Mouse (Mus musculus) spleen, postnatal 10 days (tissue): ENCODE results near the gene Slc3a2.

Experiments used
- DNase-seq, 2 experiments: peaks; one replicate each; pipeline ENCODE4 v3.0.0; 2021 to 2022; ENCODE audit warnings: low spot score in 2 of 2

Slc3a2 gene

GRCm38 (mm10) chr19:8727495-8728114 lies 4.4 kb upstream of the Slc3a2 start:
- DNase-seq: no peak

GRCm38 (mm10) chr19:8726609-8727390 lies 3.6 kb upstream of the Slc3a2 start:
- DNase-seq: no peak

- DNase-seq: no peak
These were observed 2.0 kb upstream of the Slc3a2 start for GRCm38 (mm10) chr19:8725081-8725613.

- DNase-seq: no peak
These were observed 1.2 kb upstream of the Slc3a2 start for GRCm38 (mm10) chr19:8724392-8724791.

- peak in 1 of 2 experiments; percentile 30 for DNase-seq
These were observed 591 bp upstream of the Slc3a2 start for GRCm38 (mm10) chr19:8723574-8724346.

GRCm38 (mm10) chr19:8722559-8722906 lies 636 bp downstream of the Slc3a2 start:
- no peak for DNase-seq

GRCm38 (mm10) chr19:8722021-8722420 lies 1.1 kb downstream of the Slc3a2 start:
- no peak for DNase-seq

GRCm38 (mm10) chr19:8721378-8721777 lies 1.8 kb downstream of the Slc3a2 start:
- DNase-seq: no peak

- peak in 1 of 2 experiments; percentile 40 for DNase-seq
These were observed 4.1 kb downstream of the Slc3a2 start for GRCm38 (mm10) chr19:8719037-8719436.

- peak; percentile 79 to 87 for DNase-seq
These were observed 4.8 kb downstream of the Slc3a2 start for GRCm38 (mm10) chr19:8718357-8718756.

- no peak for DNase-seq
These were observed 6.2 kb downstream of the Slc3a2 start for GRCm38 (mm10) chr19:8716767-8717475.

GRCm38 (mm10) chr19:8715868-8716766 lies 7.1 kb downstream of the Slc3a2 start:
- peak; percentile 40 to 45 for DNase-seq

- peak; percentile 58 to 62 for DNase-seq
These were observed 8.3 kb downstream of the Slc3a2 start for GRCm38 (mm10) chr19:8714653-8715481.

- no peak for DNase-seq
These were observed 9.0 kb downstream of the Slc3a2 start for GRCm38 (mm10) chr19:8713997-8714652.

- peak; percentile 96 to 98 for DNase-seq
These were observed 9.7 kb downstream of the Slc3a2 start for GRCm38 (mm10) chr19:8713306-8713996.

- DNase-seq: peak; percentile 64 to 79
These were observed 10.3 kb downstream of the Slc3a2 start for GRCm38 (mm10) chr19:8712870-8713305.

GRCm38 (mm10) chr19:8711949-8712869 lies 11.0 kb downstream of the Slc3a2 start:
- DNase-seq: peak in 1 of 2 experiments; percentile 47
